Mouse (Mus musculus) induced T-regulatory cell, adult 2 months (primary cell): Measurements from ENCODE around the gene Gsto2.
"Not testable (repeated sequence)": the region's sequence is repeated elsewhere in the genome, so short reads cannot be mapped to it uniquely, and the experiment has no call there.

ENCODE experiments used
- DNase-seq: peaks from one replicate; pipeline ENCODE4 v3.0.0-alpha.2; 2012; ENCODE audit warnings: low read depth

Gsto2 gene

GRCm38 (mm10) chr19:47865353-47865947, at the start of gene Gsto2:
TSS of gene Gsto2 (plus strand) at chr19:47865534.
- peak; percentile 95 for DNase-seq

GRCm38 (mm10) chr19:47817692-47818091, 47.6 kb upstream of the Gsto2 start:
- no peak for DNase-seq

- peak; percentile 80 for DNase-seq
Measured at GRCm38 (mm10) chr19:47820832-47821493, 44.4 kb upstream of the Gsto2 start.

- DNase-seq: no peak
Measured at GRCm38 (mm10) chr19:47821494-47821872, 43.9 kb upstream of the Gsto2 start.

- DNase-seq: no peak
Measured at GRCm38 (mm10) chr19:47822143-47822796, 43.1 kb upstream of the Gsto2 start.

- no peak for DNase-seq
Measured at GRCm38 (mm10) chr19:47824026-47824425, 41.3 kb upstream of the Gsto2 start.

- no peak for DNase-seq
Measured at GRCm38 (mm10) chr19:47829913-47830450, 35.4 kb upstream of the Gsto2 start.

- DNase-seq: no peak
Measured at GRCm38 (mm10) chr19:47831111-47831510, 34.2 kb upstream of the Gsto2 start.

- no peak for DNase-seq
Measured at GRCm38 (mm10) chr19:47832316-47832715, 33.0 kb upstream of the Gsto2 start.

GRCm38 (mm10) chr19:47834614-47835013, 30.7 kb upstream of the Gsto2 start:
- DNase-seq: no peak

GRCm38 (mm10) chr19:47835776-47836175, 29.6 kb upstream of the Gsto2 start:
- DNase-seq: no peak

- peak; percentile 80 for DNase-seq
Measured at GRCm38 (mm10) chr19:47836701-47837526, 28.4 kb upstream of the Gsto2 start.

- no peak for DNase-seq
Measured at GRCm38 (mm10) chr19:47837527-47837901, 27.8 kb upstream of the Gsto2 start.

GRCm38 (mm10) chr19:47841234-47841633, 24.1 kb upstream of the Gsto2 start:
- DNase-seq: not testable (repeated sequence)

GRCm38 (mm10) chr19:47849735-47850134, 15.6 kb upstream of the Gsto2 start:
- no peak for DNase-seq

GRCm38 (mm10) chr19:47852131-47852530, 13.2 kb upstream of the Gsto2 start:
- not testable (repeated sequence) for DNase-seq

GRCm38 (mm10) chr19:47853053-47853452, 12.3 kb upstream of the Gsto2 start:
- no peak for DNase-seq

GRCm38 (mm10) chr19:47853951-47854795, 11.2 kb upstream of the Gsto2 start:
- no peak for DNase-seq

- DNase-seq: peak; percentile 82
Measured at GRCm38 (mm10) chr19:47854796-47855783, 10.2 kb upstream of the Gsto2 start, which contains the start of gene Gsto1. TSS of gene Gsto1 (plus strand) at chr19:47854970.
